Mouse (Mus musculus) spleen, adult 2 months (tissue): ENCODE measurements around the gene Saysd1.

Source experiments
- CTCF ChIP-seq: fragments of 200-500 bp; IDR thresholded peaks from 2 replicates; pipeline ENCODE4 v1.5.1; 2011; ENCODE audit warnings: mild to moderate bottlenecking, inconsistent platforms; ENCODE audit not compliant: insufficient read depth, insufficient read length, insufficient replicate concordance; ENCODE audit errors: extremely low read depth
- POLR2A ChIP-seq: fragments of 200-500 bp; IDR thresholded peaks from 2 replicates; pipeline ENCODE4 v1.6.1; 2011; ENCODE audit warnings: low read depth, low read length, inconsistent platforms

- no peak for TF ChIP-seq CTCF
- no peak for TF ChIP-seq POLR2A
Observed at GRCm38 (mm10) chr14:20183701-20184100, 45.4 kb upstream of the Saysd1 start.
